Mouse (Mus musculus) kidney, postnatal 0 days (tissue): Measurements from ENCODE around the gene Podn. TPM values are rescaled to one million over a fixed set of nuclear protein-coding genes. Genes with fewer than 3 reads are reported as not detected.

Source experiments
- ATAC-seq: fragments of 200-750 bp; cut with Nextera tagmentation; replicated peaks from 2 replicates; pipeline ENCODE4 v1.8.0; 2017; ENCODE audit warnings: low read depth, moderate number of reproducible peaks, moderate TSS enrichment, moderate library complexity; ENCODE audit not compliant: low FRiP score
- DNase-seq: peaks from one replicate; pipeline ENCODE4 v3.0.0-alpha.2; 2016; ENCODE audit warnings: low spot score
- H3K27ac ChIP-seq: fragments of 300-500 bp; sonication (generic); 2 replicates; pipeline ENCODE4 v1.5.1; 2014; ENCODE audit warnings: mild to moderate bottlenecking
- H3K27me3 ChIP-seq: fragments of 300-500 bp; sonication (generic); 2 replicates; pipeline ENCODE4 v1.6.1; 2014; ENCODE audit warnings: low read length, mixed read lengths; ENCODE audit not compliant: insufficient read depth
- H3K36me3 ChIP-seq: fragments of 300-500 bp; sonication (generic); 2 replicates; pipeline ENCODE4 v1.6.1; 2014; ENCODE audit warnings: low read length, mixed read lengths; ENCODE audit not compliant: insufficient read depth
- H3K4me1 ChIP-seq: fragments of 300-500 bp; sonication (generic); replicated peaks from 2 replicates; pipeline ENCODE4 v1.6.1; 2014; ENCODE audit warnings: antibody characterized with exemption, low read length, mixed read lengths; ENCODE audit not compliant: insufficient read depth
- H3K4me2 ChIP-seq: fragments of 300-500 bp; sonication (generic); 2 replicates; pipeline ENCODE4 v1.6.1; 2014; ENCODE audit warnings: mild to moderate bottlenecking, low read length, moderate library complexity, mixed read lengths
- H3K4me3 ChIP-seq: fragments of 300-500 bp; sonication (generic); replicated peaks from 2 replicates; pipeline ENCODE4 v1.5.1; 2014; ENCODE audit warnings: low read depth, low read length
- H3K9ac ChIP-seq: fragments of 300-500 bp; sonication (generic); 2 replicates; pipeline ENCODE4 v1.6.1; 2014; ENCODE audit warnings: low read depth, low read length
- H3K9me3 ChIP-seq: fragments of 300-500 bp; sonication (generic); replicated peaks from 2 replicates; pipeline ENCODE4 v1.6.1; 2016; ENCODE audit warnings: low read length, inconsistent platforms, mixed read lengths
- CTCF ChIP-seq: IDR thresholded peaks from 2 replicates; pipeline ENCODE4 v1.5.1; 2016; ENCODE audit warnings: antibody characterized with exemption, low read depth, mild to moderate bottlenecking, moderate library complexity
- WGBS: fragments of 180-500 bp; shearing (Covaris S2); extraction: QIAGEN DNeasy Blood & Tissue Kit; methylation state at CpG from one replicate; pipeline ENCODE4 v1.1.7; 2014; 5-methylcytosine and 5-hydroxymethylcytosine counted together
- polyA plus RNA-seq: library from polyadenylated mRNA; unstranded; fragments of >200 nt; fragmentation: Nextera tagmentation; extraction: Ambion mirVana; gene quantifications from 2 replicates; pipeline ENCODE4 v1.2.1, GENCODE M21; 2015

The Podn gene
- polyA plus RNA-seq, 1 experiment from 2014 or later: 1.2 TPM

GRCm38 (mm10) chr4:107995727-107996126 lies 100.5 kb downstream of the Podn start:
- Histone ChIP-seq H3K36me3 (no peaks in the 10 kb centered on the region), H3K27ac (no peak overlapping the region), H3K4me3 (no peak overlapping the region), H3K4me1 (0 out of 2 replicates have a peak, but pooled peaks cover 8% of the 10 kb centered on the region), H3K9ac (no peak overlapping the region), H3K27me3 (no peaks in the 10 kb centered on the region), H3K9me3 (no peaks in the 10 kb centered on the region), H3K4me2 (no peak overlapping the region)
- ATAC-seq (no peak), DNase-seq (no peak)
- WGBS: 76% methylated on average over 6 of the region's 6 CpGs
- no peak for TF ChIP-seq CTCF

- no peak for ATAC-seq
- 90% methylated on average over 6 of the region's 6 CpGs for WGBS
- H3K4me3 ChIP-seq: no peak overlapping the region
These were observed 101.2 kb downstream of the Podn start for GRCm38 (mm10) chr4:107995011-107995410.

GRCm38 (mm10) chr4:107991879-107992278 lies 104.4 kb downstream of the Podn start:
- Histone ChIP-seq H3K4me3 (no peak overlapping the region), H3K4me1 (no peaks in the 10 kb centered on the region), H3K9me3 (no peaks in the 10 kb centered on the region), H3K4me2 (no peak overlapping the region), H3K27ac (no peak overlapping the region), H3K27me3 (no peaks in the 10 kb centered on the region), H3K9ac (no peak overlapping the region), H3K36me3 (no peaks in the 10 kb centered on the region)
- no peak for TF ChIP-seq CTCF
- ATAC-seq (no peak), DNase-seq (no peak)
- 48% methylated on average over 6 of the region's 6 CpGs for WGBS

More at GRCm38 (mm10) chr4:107995011-107995410, 101.2 kb downstream of the Podn start:
- Histone ChIP-seq H3K9ac (no peak overlapping the region), H3K27ac (no peak overlapping the region), H3K9me3 (no peaks in the 10 kb centered on the region), H3K36me3 (no peaks in the 10 kb centered on the region), H3K4me2 (no peak overlapping the region), H3K27me3 (no peaks in the 10 kb centered on the region), H3K4me1 (0 out of 2 replicates have a peak, but pooled peaks cover 8% of the 10 kb centered on the region)
- no peak for DNase-seq
- TF ChIP-seq CTCF: no peak

GRCm38 (mm10) chr4:107990818-107991217 lies 105.4 kb downstream of the Podn start:
- WGBS: 66% methylated on average over 5 of the region's 5 CpGs
- ATAC-seq: no peak
- H3K27me3 ChIP-seq: no peaks in the 10 kb centered on the region
- no peak for DNase-seq
- H3K36me3 ChIP-seq: no peaks in the 10 kb centered on the region
- no peaks in the 10 kb centered on the region for H3K9me3 ChIP-seq
- no peaks in the 10 kb centered on the region for H3K4me1 ChIP-seq
- H3K27ac ChIP-seq: no peak overlapping the region
- no peak for TF ChIP-seq CTCF
- no peak overlapping the region for H3K9ac ChIP-seq
- no peak overlapping the region for H3K4me3 ChIP-seq
- H3K4me2 ChIP-seq: no peak overlapping the region

- no peak overlapping the region for H3K9ac ChIP-seq
- H3K4me3 ChIP-seq: no peak overlapping the region
- H3K36me3 ChIP-seq: no peaks in the 10 kb centered on the region
- 69% methylated on average over 8 of the region's 8 CpGs for WGBS
- TF ChIP-seq CTCF: no peak
- H3K4me1 ChIP-seq: no peaks in the 10 kb centered on the region
- no peak overlapping the region for H3K4me2 ChIP-seq
- H3K27me3 ChIP-seq: no peaks in the 10 kb centered on the region
- no peaks in the 10 kb centered on the region for H3K9me3 ChIP-seq
- ATAC-seq (no peak), DNase-seq (no peak)
- H3K27ac ChIP-seq: no peak overlapping the region
These were observed 107.3 kb downstream of the Podn start for GRCm38 (mm10) chr4:107988931-107989330.

- no peaks in the 10 kb centered on the region for H3K4me1 ChIP-seq
- H3K27me3 ChIP-seq: no peaks in the 10 kb centered on the region
- no peak for TF ChIP-seq CTCF
- ATAC-seq: no peak
- H3K4me3 ChIP-seq: no peak overlapping the region
- no peak overlapping the region for H3K27ac ChIP-seq
- DNase-seq: no peak
- H3K36me3 ChIP-seq: no peaks in the 10 kb centered on the region
- H3K9me3 ChIP-seq: no peaks in the 10 kb centered on the region
- no peak overlapping the region for H3K4me2 ChIP-seq
- WGBS: 87% methylated on average over 11 of the region's 11 CpGs
- no peak overlapping the region for H3K9ac ChIP-seq
These were observed 109.7 kb downstream of the Podn start for GRCm38 (mm10) chr4:107986386-107987168.
